Mouse (Mus musculus) midbrain, embryonic 15.5 days (tissue): ENCODE measurements around the gene Tent5a. TPM values are rescaled to one million over a fixed set of nuclear protein-coding genes. Genes with fewer than 3 reads are reported as not detected.
A peak's percentile ranks its signal among the peaks of the same experiment; 100 is the strongest.

Experiments used
- ATAC-seq: fragments of 200-750 bp; cut with Nextera tagmentation; replicated peaks from 2 replicates; pipeline ENCODE4 v1.8.0; 2017; ENCODE audit warnings: moderate TSS enrichment
- H3K27ac ChIP-seq: fragments of 300-500 bp; sonication (generic); 2 replicates; pipeline ENCODE4 v1.5.1; 2015; ENCODE audit warnings: mild to moderate bottlenecking, inconsistent platforms
- H3K27me3 ChIP-seq: fragments of 300-500 bp; sonication (generic); replicated peaks from 2 replicates; pipeline ENCODE4 v1.6.1; 2015; ENCODE audit warnings: inconsistent platforms
- H3K36me3 ChIP-seq: fragments of 300-500 bp; sonication (generic); replicated peaks from 2 replicates; pipeline ENCODE4 v1.6.1; 2015; ENCODE audit warnings: inconsistent platforms
- H3K4me1 ChIP-seq: fragments of 300-500 bp; sonication (generic); 2 replicates; pipeline ENCODE4 v1.6.1; 2015; ENCODE audit warnings: inconsistent platforms
- H3K4me2 ChIP-seq: fragments of 300-500 bp; sonication (generic); 2 replicates; pipeline ENCODE4 v1.6.1; 2015; ENCODE audit warnings: inconsistent platforms, mild to moderate bottlenecking, moderate library complexity
- H3K4me3 ChIP-seq: fragments of 300-500 bp; sonication (generic); 2 replicates; pipeline ENCODE4 v1.5.1; 2015; ENCODE audit warnings: mild to moderate bottlenecking, inconsistent platforms
- H3K9ac ChIP-seq: fragments of 300-500 bp; sonication (generic); 2 replicates; pipeline ENCODE4 v1.6.1; 2015; ENCODE audit warnings: mild to moderate bottlenecking, inconsistent platforms
- H3K9me3 ChIP-seq: fragments of 300-500 bp; sonication (generic); 2 replicates; pipeline ENCODE4 v1.6.1; 2016; ENCODE audit warnings: inconsistent platforms
- WGBS: fragments of 180-500 bp; shearing (Covaris S2); methylation state at CpG from one replicate; pipeline ENCODE4 v1.1.7; 2015; ENCODE audit warnings: mixed read lengths; 5-methylcytosine and 5-hydroxymethylcytosine counted together
- polyA plus RNA-seq: library from polyadenylated mRNA; unstranded; fragments of >200 nt; fragmentation: Nextera tagmentation; extraction: Ambion mirVana; gene quantifications from 2 replicates; pipeline ENCODE4 v1.2.1, GENCODE M21; 2015

The Tent5a gene
- 4.5 and 5.0 TPM in 2 replicates for polyA plus RNA-seq

GRCm38 (mm10) chr9:85327242-85328211 is at the start of gene Tent5a:
Gene Tent5a, minus strand, starts transcription at chr9:85327348.
- WGBS: under 1% methylated on average over 67 of the region's 72 CpGs
- peak; percentile 90 for ATAC-seq
- H3K27ac ChIP-seq: peak within 1 kb of the TSS; percentile 66
- H3K4me3 ChIP-seq: peak within 1 kb of the TSS; percentile 52
- peak within 1 kb of the TSS; percentile 40 for H3K9ac ChIP-seq
- H3K27me3 ChIP-seq: no peaks in the 10 kb centered on the region
- no peaks in the 10 kb centered on the region for H3K36me3 ChIP-seq
- peak within 1 kb of the TSS; percentile 98 for H3K4me2 ChIP-seq
- peaks cover 20% of the 10 kb centered on the region for H3K4me1 ChIP-seq
- no peaks in the 10 kb centered on the region for H3K9me3 ChIP-seq

- no peak overlapping the region for H3K9ac ChIP-seq
- H3K4me1 ChIP-seq: no peaks in the 10 kb centered on the region
- no peak overlapping the region for H3K4me3 ChIP-seq
- H3K4me2 ChIP-seq: no peak overlapping the region
- no peak for ATAC-seq
- no peaks in the 10 kb centered on the region for H3K9me3 ChIP-seq
- H3K36me3 ChIP-seq: no peaks in the 10 kb centered on the region
- 87% methylated on average over 3 of the region's 3 CpGs for WGBS
- no peak overlapping the region for H3K27ac ChIP-seq
- no peaks in the 10 kb centered on the region for H3K27me3 ChIP-seq
Measured at GRCm38 (mm10) chr9:85376643-85377307, 49.6 kb upstream of the Tent5a start.

GRCm38 (mm10) chr9:85375152-85375551 is 48.0 kb upstream of the Tent5a start:
- no peaks in the 10 kb centered on the region for H3K9me3 ChIP-seq
- no peaks in the 10 kb centered on the region for H3K27me3 ChIP-seq
- H3K4me3 ChIP-seq: no peak overlapping the region
- no peak for ATAC-seq
- no peak overlapping the region for H3K27ac ChIP-seq
- H3K36me3 ChIP-seq: no peaks in the 10 kb centered on the region
- no peak overlapping the region for H3K9ac ChIP-seq
- H3K4me2 ChIP-seq: no peak overlapping the region
- 92% methylated on average over 4 of the region's 4 CpGs for WGBS
- no peaks in the 10 kb centered on the region for H3K4me1 ChIP-seq

GRCm38 (mm10) chr9:85372034-85372433 is 44.9 kb upstream of the Tent5a start:
- Histone ChIP-seq H3K27me3 (no peaks in the 10 kb centered on the region), H3K4me3 (no peak overlapping the region), H3K9ac (no peak overlapping the region), H3K36me3 (no peaks in the 10 kb centered on the region), H3K9me3 (no peaks in the 10 kb centered on the region), H3K4me1 (no peaks in the 10 kb centered on the region), H3K4me2 (no peak overlapping the region), H3K27ac (no peak overlapping the region)
- no peak for ATAC-seq
- 74% methylated on average over 1 of the region's 1 CpGs for WGBS

- no peaks in the 10 kb centered on the region for H3K4me1 ChIP-seq
- no peak for ATAC-seq
- no peaks in the 10 kb centered on the region for H3K27me3 ChIP-seq
- no peak overlapping the region for H3K9ac ChIP-seq
- no peaks in the 10 kb centered on the region for H3K9me3 ChIP-seq
- no peaks in the 10 kb centered on the region for H3K36me3 ChIP-seq
- no peak overlapping the region for H3K27ac ChIP-seq
- 92% methylated on average over 5 of the region's 5 CpGs for WGBS
- H3K4me3 ChIP-seq: no peak overlapping the region
- no peak overlapping the region for H3K4me2 ChIP-seq
Measured at GRCm38 (mm10) chr9:85369512-85369911, 42.4 kb upstream of the Tent5a start.

GRCm38 (mm10) chr9:85357154-85357860 is 30.2 kb upstream of the Tent5a start:
- no peaks in the 10 kb centered on the region for H3K36me3 ChIP-seq
- no peaks in the 10 kb centered on the region for H3K27me3 ChIP-seq
- no peaks in the 10 kb centered on the region for H3K4me1 ChIP-seq
- H3K9me3 ChIP-seq: no peaks in the 10 kb centered on the region
- no peak overlapping the region for H3K9ac ChIP-seq
- ATAC-seq: no peak
- no peak overlapping the region for H3K4me3 ChIP-seq
- H3K27ac ChIP-seq: no peak overlapping the region
- no peak overlapping the region for H3K4me2 ChIP-seq
- WGBS: 89% methylated on average over 7 of the region's 7 CpGs

- Histone ChIP-seq H3K9me3 (no peaks in the 10 kb centered on the region), H3K36me3 (no peaks in the 10 kb centered on the region), H3K27me3 (no peaks in the 10 kb centered on the region), H3K4me2 (no peak overlapping the region), H3K9ac (no peak overlapping the region), H3K4me1 (no peaks in the 10 kb centered on the region), H3K4me3 (no peak overlapping the region), H3K27ac (no peak overlapping the region)
- 59% methylated on average over 5 of the region's 5 CpGs for WGBS
- no peak for ATAC-seq
Measured at GRCm38 (mm10) chr9:85355559-85355958, 28.4 kb upstream of the Tent5a start.

GRCm38 (mm10) chr9:85347823-85348523 is 20.8 kb upstream of the Tent5a start:
- no peaks in the 10 kb centered on the region for H3K4me1 ChIP-seq
- 86% methylated on average over 10 of the region's 10 CpGs for WGBS
- no peak overlapping the region for H3K9ac ChIP-seq
- H3K9me3 ChIP-seq: no peaks in the 10 kb centered on the region
- H3K36me3 ChIP-seq: no peaks in the 10 kb centered on the region
- H3K27ac ChIP-seq: no peak overlapping the region
- no peak overlapping the region for H3K4me3 ChIP-seq
- H3K27me3 ChIP-seq: no peaks in the 10 kb centered on the region
- no peak for ATAC-seq
- no peak overlapping the region for H3K4me2 ChIP-seq

GRCm38 (mm10) chr9:85342892-85343785 is 16.0 kb upstream of the Tent5a start:
- no peak overlapping the region for H3K4me3 ChIP-seq
- WGBS: 87% methylated on average over 8 of the region's 8 CpGs

GRCm38 (mm10) chr9:85340303-85340702 is 13.2 kb upstream of the Tent5a start:
- Histone ChIP-seq H3K9me3 (no peaks in the 10 kb centered on the region), H3K4me2 (no peak overlapping the region), H3K9ac (no peak overlapping the region), H3K27me3 (no peaks in the 10 kb centered on the region), H3K27ac (no peak overlapping the region), H3K4me1 (no peaks in the 10 kb centered on the region), H3K36me3 (no peaks in the 10 kb centered on the region), H3K4me3 (no peak overlapping the region)
- WGBS: 65% methylated on average over 3 of the region's 3 CpGs
- no peak for ATAC-seq

More at GRCm38 (mm10) chr9:85342892-85343785, 16.0 kb upstream of the Tent5a start:
- no peak for ATAC-seq
- Histone ChIP-seq H3K9ac (no peak overlapping the region), H3K4me2 (no peak overlapping the region), H3K4me1 (no peaks in the 10 kb centered on the region), H3K27me3 (no peaks in the 10 kb centered on the region), H3K9me3 (no peaks in the 10 kb centered on the region), H3K36me3 (no peaks in the 10 kb centered on the region), H3K27ac (no peak overlapping the region)

GRCm38 (mm10) chr9:85336046-85336445 is 8.9 kb upstream of the Tent5a start:
- WGBS: 89% methylated on average over 7 of the region's 7 CpGs
- no peak for ATAC-seq
- H3K9ac ChIP-seq: no peak overlapping the region
- no peaks in the 10 kb centered on the region for H3K36me3 ChIP-seq
- H3K4me3 ChIP-seq: no peak overlapping the region
- no peaks in the 10 kb centered on the region for H3K9me3 ChIP-seq
- H3K4me2 ChIP-seq: no peak overlapping the region
- no peaks in the 10 kb centered on the region for H3K27me3 ChIP-seq
- no peak overlapping the region for H3K27ac ChIP-seq
- H3K4me1 ChIP-seq: no peaks in the 10 kb centered on the region
